In the genomic region with DNA sequence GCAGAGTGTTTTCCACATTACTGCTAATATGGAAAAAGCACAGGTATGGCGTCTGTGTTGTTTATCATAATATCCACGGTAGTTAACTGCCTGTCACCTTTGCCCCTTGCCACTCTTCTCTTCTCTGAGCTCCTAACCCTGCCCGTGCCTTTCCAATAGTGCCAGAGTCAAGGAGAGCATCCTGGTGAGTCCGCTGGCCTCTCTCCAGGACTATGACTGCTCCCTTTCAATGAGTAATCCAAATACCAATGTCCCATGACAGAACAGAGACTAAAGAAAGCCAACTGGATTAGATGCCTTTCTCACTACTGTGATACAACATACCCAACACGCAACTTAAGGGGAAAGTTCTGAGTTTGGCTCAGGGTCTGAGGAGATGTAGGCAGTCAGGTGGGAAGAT, we compare ENCODE assay signal across 16 mouse cellular contexts.
DNase-seq lines count a peak whose midpoint lies in the region; ATAC-seq lines count a peak whose summit lies in the region.
"Had no signal": no experiment of that assay in that cellular context is flagged by ENCODE, and none has a peak within 500 bp of the region (broad histone marks: within the 10 kb centered on the region; RNA-seq: fewer than 3 reads in every experiment).

No protein-coding gene starts in this region.

- no peak overlapping the region for H3K4me2 ChIP-seq in forebrain, embryonic 11.5 days (ENCODE audit: low read depth, low read length, severe bottlenecking)
- H3K4me2 ChIP-seq: midbrain, embryonic 13.5 days had no signal

- peak; percentile 41 for DNase-seq in adrenal gland, postnatal 25 days
- DNase-seq in kidney, postnatal 10 days: peak; percentile 75
- DNase-seq in left cerebral cortex, adult 8-10 months (ENCODE audit: low spot score in 2 of 2): no peak
- no peak for DNase-seq in forebrain, embryonic 11.5 days (ENCODE audit: low spot score)
- no peak for DNase-seq in embryo, embryonic 9.5 days (ENCODE audit: extremely low spot score)
- DNase-seq: cerebellum, adult 9-11 months; embryo, embryonic 11 days; gastrocnemius, postnatal 10 days; heart, postnatal 14 days; lung, adult 18-20 months; lung, postnatal 36 days had no signal

- 79% methylated on average over 5 of the region's 5 CpGs for WGBS in forebrain, embryonic 11.5 days

- no peak overlapping the region for H3K9ac ChIP-seq in forebrain, embryonic 11.5 days (ENCODE audit: low read length)
- H3K9ac ChIP-seq: midbrain, embryonic 13.5 days had no signal

- peak overlapping the region; percentile 10 for H3K4me3 ChIP-seq in megakaryocyte, embryonic 14.5 days (replicated peaks)
- no peak overlapping the region for H3K4me3 ChIP-seq in forebrain, embryonic 11.5 days (ENCODE audit: low read depth, low read length)
- H3K4me3 ChIP-seq: midbrain, embryonic 13.5 days had no signal

- no peaks in the 10 kb centered on the region for H3K36me3 ChIP-seq in megakaryocyte, embryonic 14.5 days (replicated peaks; ENCODE audit: low read length)
- H3K36me3 ChIP-seq in forebrain, embryonic 11.5 days (ENCODE audit: control insufficient read depth, insufficient read depth, low read length): no peaks in the 10 kb centered on the region
- H3K36me3 ChIP-seq: midbrain, embryonic 13.5 days had no signal

- H3K4me1 ChIP-seq in megakaryocyte, embryonic 14.5 days: no peaks in the 10 kb centered on the region
- no peaks in the 10 kb centered on the region for H3K4me1 ChIP-seq in forebrain, embryonic 11.5 days (replicated peaks; ENCODE audit: control insufficient read depth, insufficient read depth, low read length)
- H3K4me1 ChIP-seq: midbrain, embryonic 13.5 days had no signal

- no peak overlapping the region for H3K27ac ChIP-seq in forebrain, embryonic 11.5 days (ENCODE audit: low read depth, low read length)
- H3K27ac ChIP-seq: midbrain, embryonic 13.5 days had no signal

- no peak for ATAC-seq in megakaryocyte, adult 5-6 weeks (ENCODE audit: poor library complexity, severe bottlenecking)
- no peak for ATAC-seq in forebrain, embryonic 11.5 days (replicated peaks; ENCODE audit: low FRiP score)
- ATAC-seq: activated CD4-positive, CD25-positive, alpha-beta regulatory T cell, adult 4 months; hindbrain, embryonic 16.5 days; midbrain, embryonic 13.5 days had no signal

- H3K9me3 ChIP-seq in megakaryocyte, embryonic 14.5 days: peaks cover 30% of the 10 kb centered on the region
- H3K9me3 ChIP-seq in forebrain, embryonic 11.5 days (ENCODE audit: control insufficient read depth, low read length): no peaks in the 10 kb centered on the region
- H3K9me3 ChIP-seq: midbrain, embryonic 13.5 days had no signal

- H3K27me3 ChIP-seq in megakaryocyte, embryonic 14.5 days (replicated peaks): no peaks in the 10 kb centered on the region
- no peaks in the 10 kb centered on the region for H3K27me3 ChIP-seq in forebrain, embryonic 11.5 days (ENCODE audit: control insufficient read depth, insufficient read depth, low read length)
- H3K27me3 ChIP-seq: midbrain, embryonic 13.5 days had no signal

Comparison
In these comparisons a context has a peak if more than half of its experiments do, and no peak if none do; other contexts are left out.
1. DNase-seq: peak in adrenal gland, postnatal 25 days (single experiment) and kidney, postnatal 10 days (single experiment); none in left cerebral cortex, adult 8-10 months (0 of 2), forebrain, embryonic 11.5 days (single experiment) and embryo, embryonic 9.5 days (single experiment).